Mouse (Mus musculus): ENCODE results near the gene Capn1. TPM values are rescaled to one million over a fixed set of nuclear protein-coding genes. Genes with fewer than 3 reads are reported as not detected.
A peak's percentile ranks its signal among the peaks of the same experiment; 100 is the strongest.

The Capn1 gene
- total RNA-seq, 2 experiments from 2014 or later: 41.2 to 53.5 TPM

GRCm38 (mm10) chr19:5962651-5963050, 53.0 kb downstream of the Capn1 start:
- no peak for ATAC-seq (replicated peaks; ENCODE audit: low FRiP score, low TSS enrichment, poor library complexity, severe bottlenecking)

- ATAC-seq (replicated peaks; ENCODE audit: low FRiP score, low TSS enrichment, poor library complexity, severe bottlenecking): no peak
Observed at GRCm38 (mm10) chr19:5957371-5957770, 58.3 kb downstream of the Capn1 start.

- peak; percentile 60 for ATAC-seq (replicated peaks; ENCODE audit: low FRiP score, low TSS enrichment, poor library complexity, severe bottlenecking)
Observed at GRCm38 (mm10) chr19:5956685-5957084, 59.0 kb downstream of the Capn1 start.

- no peak for ATAC-seq (replicated peaks; ENCODE audit: low FRiP score, low TSS enrichment, poor library complexity, severe bottlenecking)
Observed at GRCm38 (mm10) chr19:5955704-5956670, 59.7 kb downstream of the Capn1 start.

- ATAC-seq (replicated peaks; ENCODE audit: low FRiP score, low TSS enrichment, poor library complexity, severe bottlenecking): no peak
Observed at GRCm38 (mm10) chr19:5954936-5955335, 60.8 kb downstream of the Capn1 start.

- no peak for ATAC-seq (replicated peaks; ENCODE audit: low FRiP score, low TSS enrichment, poor library complexity, severe bottlenecking)
Observed at GRCm38 (mm10) chr19:5954031-5954710, 61.5 kb downstream of the Capn1 start.

GRCm38 (mm10) chr19:5953201-5953770, 62.4 kb downstream of the Capn1 start:
- no peak for ATAC-seq (replicated peaks; ENCODE audit: low FRiP score, low TSS enrichment, poor library complexity, severe bottlenecking)

GRCm38 (mm10) chr19:5952071-5952691, 63.5 kb downstream of the Capn1 start:
- no peak for ATAC-seq (replicated peaks; ENCODE audit: low FRiP score, low TSS enrichment, poor library complexity, severe bottlenecking)

- no peak for ATAC-seq (replicated peaks; ENCODE audit: low FRiP score, low TSS enrichment, poor library complexity, severe bottlenecking)
Observed at GRCm38 (mm10) chr19:5951631-5952030, 64.1 kb downstream of the Capn1 start.

GRCm38 (mm10) chr19:5950218-5950617, 65.5 kb downstream of the Capn1 start:
- ATAC-seq (replicated peaks; ENCODE audit: low FRiP score, low TSS enrichment, poor library complexity, severe bottlenecking): no peak

- ATAC-seq (replicated peaks; ENCODE audit: low FRiP score, low TSS enrichment, poor library complexity, severe bottlenecking): no peak
Observed at GRCm38 (mm10) chr19:5945891-5946290, 69.8 kb downstream of the Capn1 start.

GRCm38 (mm10) chr19:5945027-5945426, 70.7 kb downstream of the Capn1 start:
- peak; percentile 63 for ATAC-seq (replicated peaks; ENCODE audit: low FRiP score, low TSS enrichment, poor library complexity, severe bottlenecking)

GRCm38 (mm10) chr19:5944145-5944544, 71.6 kb downstream of the Capn1 start:
- ATAC-seq (replicated peaks; ENCODE audit: low FRiP score, low TSS enrichment, poor library complexity, severe bottlenecking): no peak

- no peak for ATAC-seq (replicated peaks; ENCODE audit: low FRiP score, low TSS enrichment, poor library complexity, severe bottlenecking)
Observed at GRCm38 (mm10) chr19:5943404-5943803, 72.3 kb downstream of the Capn1 start.

- no peak for ATAC-seq (replicated peaks; ENCODE audit: low FRiP score, low TSS enrichment, poor library complexity, severe bottlenecking)
Observed at GRCm38 (mm10) chr19:5942581-5942980, 73.1 kb downstream of the Capn1 start.

GRCm38 (mm10) chr19:5940656-5941055, 75.0 kb downstream of the Capn1 start:
- no peak for ATAC-seq (replicated peaks; ENCODE audit: low FRiP score, low TSS enrichment, poor library complexity, severe bottlenecking)

GRCm38 (mm10) chr19:5940173-5940572, 75.5 kb downstream of the Capn1 start:
- ATAC-seq (replicated peaks; ENCODE audit: low FRiP score, low TSS enrichment, poor library complexity, severe bottlenecking): no peak

GRCm38 (mm10) chr19:5939715-5940114, 76.0 kb downstream of the Capn1 start:
- ATAC-seq (replicated peaks; ENCODE audit: low FRiP score, low TSS enrichment, poor library complexity, severe bottlenecking): no peak
